Mouse (Mus musculus) right cerebral cortex, adult 2 months (tissue): ENCODE data around the gene Dock9.
A peak's percentile ranks its signal among the peaks of the same experiment; 100 is the strongest.

Source experiments
- DNase-seq, 2 experiments: peaks; one replicate each; pipeline ENCODE4 v3.0.0; 2021 to 2022; ENCODE audit warnings: low spot score in 2 of 2

Dock9 gene

DNA sequence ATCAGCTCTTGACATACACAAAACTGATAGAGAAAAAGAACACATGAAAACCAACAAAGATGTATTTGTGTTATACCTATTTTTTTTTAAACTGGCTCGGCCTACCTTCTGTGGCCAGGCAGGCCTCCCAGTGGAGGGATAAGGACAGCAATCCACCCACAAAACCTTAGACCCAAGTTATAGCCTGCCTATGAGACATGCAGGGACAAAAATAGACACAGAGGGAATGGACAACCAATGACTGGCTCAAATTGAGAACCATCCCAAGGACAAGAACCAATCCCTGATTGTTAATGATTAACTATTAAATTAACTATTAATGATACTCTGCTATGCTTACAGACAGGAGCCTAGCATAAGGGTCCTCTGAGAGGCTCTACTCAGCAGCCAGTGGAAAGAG, 133.7 kb downstream of the Dock9 start:
- DNase-seq, result no peak

DNA sequence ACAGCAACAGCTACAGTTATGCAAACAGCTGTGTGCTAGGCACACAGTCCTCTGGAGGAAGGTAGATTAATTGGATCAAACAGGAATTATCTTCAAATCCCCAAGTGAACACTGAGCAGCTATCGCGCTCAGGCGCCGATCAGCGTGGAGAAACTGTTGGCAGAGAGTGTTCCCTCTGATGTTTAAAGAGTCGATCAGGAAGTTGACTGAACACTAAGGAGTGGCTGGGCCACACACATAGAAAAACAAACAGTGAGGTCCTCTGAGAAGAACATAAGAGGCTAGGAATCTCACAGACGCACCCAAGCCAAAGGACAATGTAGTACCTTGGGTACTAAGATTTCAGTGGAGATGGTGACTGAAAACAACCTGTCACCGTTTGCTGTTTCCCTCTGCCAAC, 136.7 kb downstream of the Dock9 start:
- DNase-seq, result no peak

- DNase-seq, result no peak
Measured at GRCm38 (mm10) chr14:121660167-121660894, 137.3 kb downstream of the Dock9 start.

- no peak for DNase-seq
Measured at GRCm38 (mm10) chr14:121659061-121659824, 138.4 kb downstream of the Dock9 start.

DNA sequence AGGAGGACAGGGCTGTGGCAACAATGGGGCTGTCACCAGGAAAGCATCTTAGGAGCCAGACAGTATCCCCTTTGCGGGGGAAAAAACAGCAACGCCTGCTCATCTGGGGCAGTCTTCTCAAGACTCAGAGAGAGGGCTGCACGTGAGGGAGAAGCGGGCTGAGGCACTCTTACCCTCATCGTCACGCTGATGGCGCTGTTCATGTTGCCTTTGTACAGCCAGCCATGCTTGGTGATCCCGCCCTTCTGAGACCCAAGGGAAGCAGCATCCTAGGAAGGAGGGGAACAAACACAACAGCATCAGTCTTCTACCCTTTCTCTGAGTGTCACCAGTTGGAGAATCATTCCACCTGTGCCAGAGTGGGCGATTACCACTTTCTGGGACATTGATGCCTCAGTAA, 139.1 kb downstream of the Dock9 start:
- no peak for DNase-seq

DNA sequence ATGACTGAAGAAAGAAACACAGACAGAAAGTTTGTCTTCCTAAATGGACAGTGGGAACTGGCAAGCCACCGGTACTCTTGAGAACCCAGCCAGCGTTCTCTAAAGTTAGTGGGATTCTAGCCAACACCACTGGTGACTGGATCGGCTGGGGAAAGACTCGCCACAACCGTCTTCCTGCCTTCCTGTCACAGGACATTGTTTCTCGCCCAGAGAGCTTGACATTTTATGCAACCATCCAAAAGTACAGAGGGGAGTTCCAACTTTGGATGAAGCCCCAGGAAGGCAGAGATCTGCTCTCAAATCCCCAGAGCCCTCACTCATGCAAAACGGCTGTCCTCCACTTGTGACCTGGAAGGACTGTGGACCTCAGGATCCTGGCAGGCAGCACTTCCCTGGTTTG, 140.0 kb downstream of the Dock9 start:
- DNase-seq, result no peak

GRCm38 (mm10) chr14:121656912-121657311, 140.7 kb downstream of the Dock9 start:
- DNase-seq, result no peak

DNA sequence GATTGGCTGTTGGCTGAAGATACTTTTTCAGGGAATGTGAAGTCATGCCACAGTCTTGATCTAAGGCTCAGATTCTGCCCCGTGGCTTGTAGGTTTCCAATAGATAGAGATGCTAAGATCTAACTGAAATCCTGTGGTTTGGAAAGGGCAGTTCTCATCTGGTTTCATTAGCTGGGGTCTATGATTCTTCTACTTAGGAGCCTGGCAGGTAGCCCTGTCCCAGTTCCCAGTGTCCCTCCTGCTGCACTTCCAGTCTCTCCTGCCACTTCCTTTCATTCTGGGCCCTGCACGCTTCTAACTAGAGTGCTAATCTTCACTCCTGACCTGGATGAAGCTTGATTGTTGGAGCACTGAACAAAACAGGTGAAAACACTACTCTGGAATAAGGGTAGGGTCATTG, 142.7 kb downstream of the Dock9 start:
- no peak for DNase-seq

DNA sequence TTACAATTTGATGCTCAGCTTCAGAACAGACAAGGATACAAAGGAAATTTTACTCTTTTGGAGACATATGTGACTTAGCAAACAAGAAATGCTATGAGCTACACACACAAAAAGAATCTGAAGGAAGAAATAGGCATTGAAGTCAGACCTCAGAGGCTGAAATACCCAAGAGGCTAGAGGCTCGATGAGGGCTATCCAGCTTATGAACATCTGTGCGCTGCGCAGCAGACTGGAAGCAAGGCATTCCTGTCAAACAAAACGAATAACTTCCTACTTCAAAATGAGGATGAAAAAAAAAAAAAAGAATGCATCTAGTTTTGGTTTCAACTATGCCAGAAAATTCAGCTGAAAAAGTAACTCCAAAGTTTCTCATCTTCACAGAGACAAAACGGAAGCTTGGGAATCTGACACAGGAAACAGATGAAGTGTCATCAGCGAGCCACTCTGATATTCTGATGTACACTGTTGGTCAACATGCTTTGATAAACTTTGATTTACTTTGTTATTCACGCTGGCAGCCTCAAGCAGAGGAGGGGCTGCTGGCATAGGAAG, 143.1 kb downstream of the Dock9 start:
- no peak for DNase-seq

DNA sequence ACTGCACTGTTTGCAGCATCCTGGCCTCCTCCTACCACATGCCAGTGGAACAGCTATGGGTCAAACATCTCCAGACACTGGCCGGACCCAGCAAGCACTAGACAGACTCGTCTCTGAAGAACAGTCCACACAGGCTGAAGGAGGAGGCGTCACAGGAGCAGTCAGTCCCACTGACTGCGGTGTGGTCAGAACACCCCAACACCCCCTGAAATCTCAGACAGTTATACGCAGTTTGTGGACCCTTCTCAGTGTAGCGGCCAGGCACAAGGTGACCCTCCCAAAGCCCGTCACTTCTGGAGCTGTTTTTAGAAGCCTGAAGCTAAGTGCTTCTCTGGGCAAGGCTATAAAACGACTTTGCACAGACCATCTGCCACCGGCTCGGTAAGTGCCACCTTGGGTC, 143.9 kb downstream of the Dock9 start:
- DNase-seq, result no peak

DNA sequence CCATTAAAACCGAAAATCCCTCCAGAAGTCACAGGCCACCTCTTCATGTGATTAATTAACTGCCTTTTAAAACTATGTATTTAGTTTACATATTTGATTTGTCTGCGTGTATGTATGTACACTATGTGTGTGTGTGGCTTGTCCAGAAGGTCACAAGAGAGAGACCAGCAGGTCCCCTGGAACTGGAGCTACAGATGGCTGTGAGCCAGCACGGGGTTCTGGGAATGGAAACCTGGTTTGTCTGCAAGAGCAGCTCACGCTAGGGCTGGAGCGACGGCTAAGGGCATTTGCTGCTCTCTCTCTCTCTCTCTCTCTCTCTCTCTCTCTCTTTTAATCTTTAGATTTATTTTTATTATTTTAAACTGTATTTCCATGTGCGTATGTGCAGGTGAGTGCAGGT, 144.4 kb downstream of the Dock9 start:
- DNase-seq, result no peak

GRCm38 (mm10) chr14:121648581-121649060, 149.0 kb downstream of the Dock9 start:
- DNase-seq, result no peak

GRCm38 (mm10) chr14:121647693-121648092, 149.9 kb downstream of the Dock9 start:
- DNase-seq, result no peak

GRCm38 (mm10) chr14:121646617-121647016, 151.0 kb downstream of the Dock9 start:
- DNase-seq, result peak in 1 of 2 experiments; percentile 36

DNA sequence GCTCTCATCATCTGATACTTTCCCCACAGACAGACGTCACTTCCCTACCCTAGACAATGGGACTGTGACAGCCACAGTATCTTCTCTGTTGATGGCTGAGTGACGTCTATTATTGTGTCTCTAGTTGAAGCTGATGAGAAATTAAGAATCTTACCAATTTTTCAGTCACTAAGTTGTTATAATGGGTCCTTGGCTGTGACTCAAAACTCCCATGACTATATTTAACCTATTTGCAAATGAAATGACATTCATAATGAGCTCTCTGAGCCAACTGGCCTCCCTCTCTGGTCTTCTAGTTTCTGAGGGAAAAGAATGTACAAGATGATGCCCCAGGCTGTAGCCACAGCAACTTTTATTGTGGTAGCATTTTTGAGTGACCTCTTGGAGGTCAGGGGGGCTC, 153.3 kb downstream of the Dock9 start:
- no peak for DNase-seq

DNA sequence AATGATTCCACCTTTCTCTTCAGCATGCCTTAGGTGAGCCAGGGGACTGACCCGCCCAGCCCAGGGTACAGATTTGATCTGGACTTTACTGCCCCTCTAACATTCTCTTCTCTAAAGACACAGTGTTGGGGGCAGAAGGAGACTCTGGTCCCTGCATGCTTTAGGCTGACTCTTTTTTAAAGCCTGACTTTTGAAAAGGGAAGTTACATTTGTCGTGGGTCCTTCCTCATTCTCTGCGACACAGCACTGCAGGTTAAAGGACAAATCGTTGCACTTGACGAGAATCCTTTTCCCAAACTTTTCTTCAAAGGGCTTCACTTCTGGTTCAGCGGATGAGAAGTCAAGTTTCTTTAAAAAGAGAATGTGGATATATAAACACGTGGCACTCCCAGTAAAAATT, 156.4 kb downstream of the Dock9 start:
- no peak for DNase-seq

DNA sequence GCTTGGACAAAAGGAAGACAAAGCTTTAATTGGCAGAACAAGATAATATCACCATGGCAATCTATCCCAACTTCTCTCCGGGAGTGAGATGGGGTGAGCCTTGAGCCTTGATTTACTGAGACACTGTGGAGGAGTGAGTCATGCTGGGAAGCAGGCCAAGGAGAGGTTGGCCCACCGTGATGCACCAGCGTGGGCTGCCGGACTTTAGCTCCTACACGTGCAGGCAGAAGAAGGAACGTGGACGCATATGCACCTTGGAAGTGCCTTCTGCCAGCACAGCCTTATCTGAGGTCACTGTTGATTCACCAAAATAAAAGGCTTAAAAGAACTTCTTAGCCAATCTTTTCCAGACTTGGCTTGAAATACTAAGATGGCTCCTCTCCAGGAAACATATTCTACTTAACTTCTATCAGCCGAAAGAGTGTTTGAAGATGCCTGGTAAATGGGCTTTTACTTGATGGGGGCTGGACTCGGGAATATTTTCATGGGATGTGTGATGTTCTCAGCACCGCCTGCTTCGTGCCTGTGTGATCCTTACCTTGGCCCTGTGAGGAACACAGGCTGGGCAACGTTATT, 160.6 kb downstream of the Dock9 start:
- DNase-seq, result peak; percentile 50 to 62

- no peak for DNase-seq
Measured at GRCm38 (mm10) chr14:121634736-121635430, 162.8 kb downstream of the Dock9 start.

DNA sequence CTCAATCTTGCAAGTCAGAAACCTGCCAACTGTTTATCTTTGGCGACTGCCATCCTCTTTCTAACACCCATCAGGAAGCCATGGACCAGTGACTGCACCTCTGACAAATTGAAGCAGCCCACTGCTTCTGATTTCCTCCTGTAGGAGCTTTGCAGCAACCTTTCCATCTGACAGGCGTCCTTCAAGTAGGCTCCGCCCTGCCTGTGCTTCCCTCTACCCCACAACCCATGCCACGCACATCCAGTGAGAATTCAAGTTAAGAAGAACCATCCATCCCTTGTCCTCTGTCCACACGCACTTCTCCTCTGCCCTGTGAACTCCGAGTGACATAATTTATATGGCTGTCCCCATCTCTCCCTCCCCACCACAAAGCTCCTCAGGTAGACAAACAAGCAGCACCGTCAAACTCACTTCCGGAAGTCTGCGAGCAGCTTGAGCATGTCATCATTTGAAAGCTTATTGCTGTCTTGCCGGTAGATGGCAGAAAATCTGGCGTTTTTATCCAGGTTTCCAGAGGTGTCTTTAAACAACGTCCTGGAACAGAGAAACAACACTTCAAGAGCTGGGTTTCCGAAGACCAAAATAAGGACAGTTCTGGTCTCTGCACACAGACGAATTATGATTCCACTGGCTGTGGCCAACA, 163.4 kb downstream of the Dock9 start:
- no peak for DNase-seq

- DNase-seq, result no peak
Measured at GRCm38 (mm10) chr14:121631934-121632333, 165.7 kb downstream of the Dock9 start.

- DNase-seq, result no peak
Measured at GRCm38 (mm10) chr14:121626741-121627140, 170.9 kb downstream of the Dock9 start.
